Mouse (Mus musculus): ENCODE measurements around the gene Sohlh1.

GRCm38 (mm10) chr2:25836291-25836690, 10.8 kb downstream of the Sohlh1 start:
- TF ChIP-seq POLR2A (IDR thresholded peaks at IDR 0.05; ENCODE audit: control insufficient read depth, low read depth, low read length) (no peak), CTCF (IDR thresholded peaks at IDR 0.05; ENCODE audit: control insufficient read depth, insufficient read depth, insufficient replicate concordance, low read depth, low read length) (peak; percentile 95)
